Mouse (Mus musculus) thymus, adult 2 months (tissue): ENCODE data around the gene Bsn. TPM values are rescaled to one million over a fixed set of nuclear protein-coding genes. Genes with fewer than 3 reads are reported as not detected.
A peak's percentile ranks its signal among the peaks of the same experiment; 100 is the strongest.

ENCODE experiments used
- DNase-seq: peaks from one replicate; pipeline ENCODE4 v3.0.0; 2021
- H3K27ac ChIP-seq: fragments of 200-500 bp; 2 replicates; pipeline ENCODE4 v1.5.1; 2012; ENCODE audit warnings: low read length, control low read depth; ENCODE audit not compliant: control insufficient read depth, insufficient read depth
- H3K27me3 ChIP-seq: fragments of 200-500 bp; 2 replicates; pipeline ENCODE4 v1.6.1; 2012; ENCODE audit warnings: mild to moderate bottlenecking, low read length, moderate library complexity, mixed read lengths; ENCODE audit not compliant: control insufficient read depth, insufficient read depth
- H3K36me3 ChIP-seq: fragments of 200-500 bp; 2 replicates; pipeline ENCODE4 v1.6.1; 2012; ENCODE audit warnings: mild to moderate bottlenecking, low read length, moderate library complexity; ENCODE audit not compliant: control insufficient read depth, insufficient read depth
- H3K4me1 ChIP-seq: fragments of 200-500 bp; replicated peaks from 2 replicates; pipeline ENCODE4 v1.6.1; 2012; ENCODE audit warnings: low read length; ENCODE audit not compliant: control insufficient read depth, insufficient read depth
- H3K4me3 ChIP-seq: fragments of 200-500 bp; 2 replicates; pipeline ENCODE4 v1.5.1; 2012; ENCODE audit warnings: mild to moderate bottlenecking, low read length, control low read depth, moderate library complexity; ENCODE audit not compliant: control insufficient read depth, insufficient read depth
- CTCF ChIP-seq: fragments of 200-500 bp; IDR thresholded peaks from 2 replicates; pipeline ENCODE4 v1.5.1; 2012; ENCODE audit warnings: mild to moderate bottlenecking, control low read depth, low read length, moderate library complexity, borderline replicate concordance; ENCODE audit not compliant: control insufficient read depth, poor library complexity, insufficient read depth; ENCODE audit errors: extremely low read depth
- POLR2A ChIP-seq: fragments of 200-500 bp; IDR thresholded peaks from 2 replicates; pipeline ENCODE4 v1.6.1; 2012; ENCODE audit warnings: mild to moderate bottlenecking, low read length, control low read depth, moderate library complexity; ENCODE audit not compliant: control insufficient read depth, poor library complexity, insufficient read depth; ENCODE audit errors: extremely low read depth
- WGBS: fragments of 180-500 bp; shearing (Covaris S2); methylation state at CpG from one replicate; pipeline ENCODE4 v1.1.7; 2018; 5-methylcytosine and 5-hydroxymethylcytosine counted together
- polyA plus RNA-seq: library from polyadenylated mRNA; depleted of rRNA; stranded (reverse); fragments of >200 nt; gene quantifications from 2 replicates; pipeline ENCODE4 v1.2.3, GENCODE M21; 2012

Bsn gene
- polyA plus RNA-seq, 1 experiment, result 2.6 TPM

DNA sequence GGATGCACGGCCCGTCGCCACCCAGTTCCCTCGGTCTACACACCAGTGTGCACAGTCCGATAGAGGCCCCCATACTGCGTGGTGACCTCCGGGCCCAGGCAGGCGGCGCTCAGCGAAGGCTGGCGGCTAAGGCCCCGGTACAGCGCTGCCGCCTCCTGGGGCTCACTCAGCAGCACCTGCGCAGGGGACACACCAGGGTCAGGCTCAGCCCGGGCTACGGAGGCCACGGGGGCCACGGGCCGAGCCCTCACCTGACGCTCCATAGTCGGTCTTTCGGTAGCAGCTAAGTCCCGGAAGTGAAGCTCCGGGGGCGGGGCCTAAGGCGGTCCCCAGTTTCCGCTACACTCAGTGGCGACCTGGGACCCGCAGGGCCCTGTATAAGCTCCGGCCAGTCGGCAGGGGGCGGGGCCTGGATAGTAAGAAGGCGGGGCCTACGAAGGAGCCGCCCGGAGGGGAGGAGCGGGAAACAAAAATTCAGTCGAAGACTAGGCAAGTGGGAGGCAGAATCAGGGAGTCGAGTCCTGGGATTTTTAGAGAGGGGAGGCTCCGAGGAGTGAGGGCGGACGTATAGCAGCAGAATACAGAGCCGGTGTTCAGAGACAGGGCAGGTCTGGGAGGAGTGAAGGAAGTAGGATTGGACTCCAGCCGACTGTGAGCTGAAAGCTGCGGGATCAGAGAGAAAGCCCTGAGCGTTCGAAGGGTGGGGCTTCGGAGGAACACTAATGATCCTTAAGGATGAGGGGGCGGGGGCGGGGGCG lies 95.8 kb downstream of the Bsn start, which contains the start of gene Apeh:
TSS of gene Apeh (minus strand) at position 423 of the 758 bp plus-strand sequence.
- TF ChIP-seq CTCF (peak; percentile 69; the same call in 1 of the 2 replicates), POLR2A (peak; percentile 77; the same call in 1 of the 2 replicates)

GRCm38 (mm10) chr9:108093586-108093985 lies 96.6 kb downstream of the Bsn start:
- Histone ChIP-seq H3K4me3 (peak overlapping the region; percentile 97), H3K27me3 (no peaks in the 10 kb centered on the region), H3K4me1 (peaks cover 14% of the 10 kb centered on the region), H3K36me3 (peaks cover 11% of the 10 kb centered on the region), H3K27ac (peak overlapping the region; percentile 73)
- DNase-seq, result no peak
- TF ChIP-seq CTCF, result no peak
- TF ChIP-seq POLR2A, result no peak
- 86% methylated on average over 10 of the region's 10 CpGs for WGBS

More for the DNA sequence above, 95.8 kb downstream of the Bsn start, which contains the start of gene Apeh:
- Histone ChIP-seq H3K27me3 (no peaks in the 10 kb centered on the region), H3K4me3 (peak within 1 kb of the TSS; percentile 97), H3K27ac (peak within 1 kb of the TSS; percentile 73), H3K4me1 (peaks cover 14% of the 10 kb centered on the region), H3K36me3 (peaks cover 11% of the 10 kb centered on the region)
- DNase-seq, result peak; percentile 96
- WGBS, result under 1% methylated on average over 52 of the region's 52 CpGs

DNA sequence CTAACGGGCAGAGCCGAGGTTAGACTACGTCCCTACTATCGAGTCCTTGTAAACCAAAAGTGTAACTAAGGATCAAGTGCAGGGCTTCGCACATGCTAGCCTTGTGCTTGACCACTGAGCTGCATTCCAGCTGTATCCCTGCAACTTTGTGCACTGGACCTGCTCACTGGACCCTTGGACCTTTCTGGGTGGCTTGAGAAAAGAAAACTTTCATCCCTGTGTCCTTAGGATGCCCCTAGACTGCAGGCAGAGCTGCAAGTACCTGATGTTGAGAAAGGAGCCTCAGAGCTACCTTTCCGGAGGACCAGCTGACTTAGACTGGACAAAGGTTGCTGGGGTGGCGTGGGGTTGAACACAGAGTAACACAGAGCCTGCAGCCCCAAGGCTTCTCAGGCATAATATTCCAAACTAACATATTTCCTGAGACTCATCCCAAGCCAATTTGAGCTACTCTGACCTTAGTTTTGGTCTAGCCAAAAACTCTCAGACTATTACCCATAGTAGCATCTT lies 99.5 kb downstream of the Bsn start:
- peaks cover 33% of the 10 kb centered on the region for H3K36me3 ChIP-seq
- DNase-seq, result no peak
- no peak overlapping the region for H3K27ac ChIP-seq
- WGBS, result 97% methylated on average over 7 of the region's 7 CpGs
- peaks cover 14% of the 10 kb centered on the region for H3K4me1 ChIP-seq
- no peak overlapping the region for H3K4me3 ChIP-seq
- TF ChIP-seq POLR2A (no peak), CTCF (no peak)
- no peaks in the 10 kb centered on the region for H3K27me3 ChIP-seq

DNA sequence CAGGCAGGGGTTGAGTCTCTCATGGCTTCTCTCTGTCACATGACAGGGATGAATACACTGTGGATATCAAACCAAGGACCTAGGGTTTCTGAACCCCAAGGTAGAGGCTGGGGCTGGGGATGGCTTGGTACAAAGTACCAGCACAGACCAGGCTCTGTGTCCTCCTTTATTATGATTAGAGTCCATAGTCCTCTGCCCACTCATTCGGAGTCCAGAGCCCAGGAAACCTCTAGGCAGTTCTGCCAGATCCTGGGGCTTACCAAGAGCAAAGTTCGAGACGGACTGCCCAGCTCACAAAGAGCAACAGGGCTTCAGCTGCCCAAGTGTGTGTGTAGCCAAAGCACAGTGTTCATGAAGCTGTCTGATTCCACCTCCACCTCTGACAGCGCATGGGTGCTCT lies 104.9 kb downstream of the Bsn start:
- WGBS, result 99% methylated on average over 4 of the region's 4 CpGs
- Histone ChIP-seq H3K4me1 (peaks cover 16% of the 10 kb centered on the region), H3K4me3 (no peak overlapping the region), H3K27ac (no peak overlapping the region), H3K36me3 (peaks cover 35% of the 10 kb centered on the region), H3K27me3 (no peaks in the 10 kb centered on the region)
- no peak for TF ChIP-seq POLR2A
- no peak for TF ChIP-seq CTCF
- DNase-seq, result no peak

GRCm38 (mm10) chr9:108083561-108083960 lies 106.6 kb downstream of the Bsn start:
- Histone ChIP-seq H3K27ac (no peak overlapping the region), H3K36me3 (peaks cover 31% of the 10 kb centered on the region), H3K4me1 (peaks cover 21% of the 10 kb centered on the region), H3K27me3 (no peaks in the 10 kb centered on the region), H3K4me3 (no peak overlapping the region)
- 93% methylated on average over 6 of the region's 6 CpGs for WGBS
- DNase-seq, result no peak
- no peak for TF ChIP-seq POLR2A
- no peak for TF ChIP-seq CTCF

DNA sequence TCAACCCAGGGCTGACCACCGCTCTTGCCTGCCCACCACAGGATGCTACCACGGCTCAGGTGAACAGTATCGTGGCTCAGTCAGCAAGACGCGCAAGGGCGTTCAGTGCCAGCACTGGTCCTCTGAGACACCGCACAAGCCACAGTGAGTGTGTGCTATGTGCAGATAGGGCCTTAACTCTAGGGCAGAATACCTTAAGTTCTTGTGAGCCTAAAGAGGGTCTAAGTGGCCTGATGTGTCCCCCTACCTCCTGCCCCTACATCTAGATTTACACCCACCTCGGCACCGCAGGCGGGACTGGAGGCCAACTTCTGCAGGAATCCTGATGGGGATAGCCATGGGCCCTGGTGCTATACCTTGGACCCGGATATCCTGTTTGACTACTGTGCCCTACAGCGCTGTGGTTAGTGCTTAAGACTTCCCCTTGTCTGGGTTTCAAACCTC lies 107.2 kb downstream of the Bsn start, which contains the start of gene Rnf123:
TSS of gene Rnf123 (minus strand) at position 359 of the 444 bp plus-strand sequence.
- Histone ChIP-seq H3K36me3 (peaks cover 26% of the 10 kb centered on the region), H3K27me3 (no peaks in the 10 kb centered on the region), H3K4me3 (peak within 1 kb of the TSS; percentile 7; the same call in 1 of the 2 replicates), H3K4me1 (peaks cover 25% of the 10 kb centered on the region), H3K27ac (no peak within 1 kb of the TSS)
- TF ChIP-seq POLR2A, result no peak
- no peak for TF ChIP-seq CTCF
- no peak for DNase-seq
- 9% methylated on average over 12 of the region's 12 CpGs for WGBS
